Mouse (Mus musculus) megakaryocyte-erythroid progenitor cell, adult 5-6 weeks (primary cell): Measurements from ENCODE around the gene Sycp1. TPM values are rescaled to one million over a fixed set of nuclear protein-coding genes. Genes with fewer than 3 reads are reported as not detected.

Experiments
- ATAC-seq: replicated peaks from 2 replicates; pipeline ENCODE4 v1.8.0; 2016; ENCODE audit warnings: mild to moderate bottlenecking, inconsistent platforms; ENCODE audit not compliant: severe bottlenecking, poor library complexity, low FRiP score, low TSS enrichment
- total RNA-seq, 2 experiments: library from RNA; stranded (forward) in 1 of 2; stranded (reverse) in 1 of 2; fragments of 200-1000, 215-1000 nt in 1 of 2; fragments of >200 nt in 1 of 2; fragmentation: Nextera tagmentation in 1 of 2; gene quantifications; 2 replicates each; pipeline ENCODE4 v1.2.3; 2014 to 2017

Gene Sycp1
- total RNA-seq (2014; fragmentation: Nextera tagmentation) (not detected in 2 replicates), total RNA-seq (2017) (not detected in 2 replicates)

DNA sequence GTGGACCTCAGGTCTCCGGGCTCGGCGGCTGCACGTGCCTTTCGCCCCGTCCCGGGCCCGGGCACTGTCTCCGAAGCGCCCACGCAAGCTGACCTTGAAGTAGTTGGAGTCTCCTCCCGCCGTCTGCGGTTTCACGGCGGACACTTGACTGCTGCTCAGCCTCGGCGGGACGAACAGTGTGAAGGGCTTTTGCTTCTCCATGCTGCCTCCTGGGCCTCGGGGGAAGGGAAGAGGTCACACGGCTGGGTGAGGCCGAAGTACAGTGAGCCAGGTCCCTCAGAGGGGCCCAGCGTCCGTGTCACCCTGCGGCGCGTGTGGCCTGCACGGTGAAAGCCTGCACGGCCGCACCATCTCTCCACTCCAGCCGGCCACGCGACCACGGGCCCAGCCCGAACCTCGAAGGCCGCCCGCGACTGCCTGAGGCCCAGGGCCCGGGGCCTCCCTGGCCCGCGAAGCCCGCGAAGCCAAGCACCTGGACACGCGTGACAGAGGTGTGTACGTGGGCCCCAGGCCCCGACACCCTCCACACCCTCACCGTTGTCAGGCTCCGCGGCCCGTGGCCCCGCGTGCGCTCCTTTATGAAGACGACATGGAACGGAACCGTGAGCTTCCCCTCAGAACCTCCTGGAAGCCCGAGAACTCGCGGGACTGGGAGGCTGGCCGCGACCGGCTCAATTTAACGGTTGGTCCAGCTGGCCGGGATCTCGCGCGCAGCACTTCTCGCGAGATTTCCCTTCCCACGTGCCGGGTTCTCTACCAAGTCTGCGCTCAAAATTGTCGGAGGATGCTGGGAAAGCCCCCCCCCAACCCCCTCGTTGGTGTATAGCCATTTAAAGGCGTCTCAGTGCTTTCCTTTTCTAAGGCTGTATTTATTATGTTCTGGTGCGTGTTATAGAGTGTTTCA is at the start of gene Sycp1:
Sycp1 (minus strand) TSS at position 650 of the 904 bp plus-strand sequence.
- ATAC-seq: no peak

DNA sequence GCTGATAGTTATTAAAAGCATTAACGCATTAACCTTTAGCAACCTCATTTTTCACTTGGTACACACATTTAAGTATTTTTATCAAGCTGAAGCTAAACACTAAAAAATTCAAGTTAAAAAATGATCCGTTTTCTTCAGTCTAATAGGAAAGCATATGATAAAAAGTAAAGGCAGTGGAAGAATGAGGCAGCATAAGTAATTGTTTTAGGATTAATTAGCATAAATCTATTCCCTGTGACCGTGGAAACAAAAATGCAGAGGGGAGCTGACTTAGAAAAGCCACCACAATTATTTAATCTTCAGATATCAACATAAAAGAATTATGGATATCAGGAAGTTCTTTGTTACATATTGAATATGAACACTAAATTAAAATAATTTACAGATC is 44.4 kb upstream of the Sycp1 start:
- no peak for ATAC-seq

DNA sequence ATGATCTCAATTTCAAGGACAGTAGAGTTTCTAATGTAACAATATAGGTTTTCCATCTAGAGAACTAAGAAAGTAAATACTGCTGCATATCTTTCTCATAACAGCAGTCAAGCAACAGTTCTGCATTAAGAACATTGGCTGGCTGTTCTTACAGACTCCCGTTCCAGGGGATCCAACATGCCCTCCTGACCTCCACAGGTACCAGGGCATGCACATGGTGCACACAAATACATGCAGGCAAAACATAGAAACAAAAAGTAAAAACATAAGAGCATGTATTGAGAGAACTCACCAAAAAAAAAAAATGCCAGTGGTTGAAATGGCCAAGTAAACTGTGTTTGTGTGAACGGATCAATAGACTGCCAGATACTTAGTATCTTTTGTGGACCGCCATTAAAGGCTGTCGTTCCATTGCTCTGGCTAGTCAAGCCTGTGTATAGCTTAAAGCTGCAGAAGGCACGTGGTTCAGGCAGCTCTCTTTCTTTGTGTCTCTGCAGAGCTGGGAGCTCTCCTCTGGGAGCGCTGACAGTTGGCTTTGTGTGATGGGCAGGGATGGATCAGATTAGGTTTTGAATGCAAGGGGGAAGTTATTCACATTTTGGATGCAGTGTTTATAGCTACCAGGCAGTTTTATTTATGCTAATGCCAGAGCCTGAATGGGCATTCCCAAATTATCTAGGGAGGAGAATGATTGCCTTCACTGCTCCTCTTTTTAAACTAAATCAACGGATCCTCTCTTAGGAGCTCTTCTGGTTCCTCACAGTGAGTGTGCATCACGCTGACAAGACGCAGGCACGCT is 43.8 kb upstream of the Sycp1 start:
- no peak for ATAC-seq

DNA sequence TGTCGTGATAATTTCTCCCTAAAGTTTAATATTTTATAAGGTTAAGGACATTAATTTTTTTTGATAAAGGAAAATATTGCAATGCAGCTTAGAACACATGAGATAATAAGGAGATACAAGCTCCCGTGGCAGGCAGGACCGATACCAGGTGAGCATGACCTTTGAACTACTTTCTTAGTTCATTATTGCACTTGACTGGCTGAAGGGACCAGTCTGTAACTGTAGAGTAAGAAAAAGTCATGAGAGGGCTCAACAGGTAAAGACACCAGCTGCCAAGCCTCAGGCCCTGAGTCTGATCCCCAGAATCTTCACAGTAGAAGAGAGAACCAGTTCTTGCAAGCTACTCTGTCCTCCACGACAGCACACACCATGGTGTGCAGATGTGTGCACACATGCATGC is 41.0 kb upstream of the Sycp1 start:
- no peak for ATAC-seq

DNA sequence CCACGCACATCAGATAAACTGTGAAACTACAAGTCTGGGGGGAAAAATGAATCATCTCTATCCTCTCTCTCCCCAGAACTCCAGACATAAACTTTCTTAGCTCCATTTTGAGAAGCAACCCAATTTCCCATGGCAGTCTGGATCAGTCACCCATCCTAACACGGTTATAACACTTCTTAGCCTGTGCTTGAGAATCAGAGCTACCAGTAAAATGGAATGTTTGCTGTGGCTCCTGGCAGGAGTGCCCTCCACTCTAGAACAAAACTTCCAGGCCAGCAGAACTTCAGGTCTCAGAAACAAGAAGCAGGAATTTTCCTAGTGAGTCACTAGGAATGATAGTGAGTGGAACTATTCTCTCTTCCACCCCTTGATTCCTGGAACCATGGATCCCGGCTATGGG is 34.6 kb upstream of the Sycp1 start:
- no peak for ATAC-seq

DNA sequence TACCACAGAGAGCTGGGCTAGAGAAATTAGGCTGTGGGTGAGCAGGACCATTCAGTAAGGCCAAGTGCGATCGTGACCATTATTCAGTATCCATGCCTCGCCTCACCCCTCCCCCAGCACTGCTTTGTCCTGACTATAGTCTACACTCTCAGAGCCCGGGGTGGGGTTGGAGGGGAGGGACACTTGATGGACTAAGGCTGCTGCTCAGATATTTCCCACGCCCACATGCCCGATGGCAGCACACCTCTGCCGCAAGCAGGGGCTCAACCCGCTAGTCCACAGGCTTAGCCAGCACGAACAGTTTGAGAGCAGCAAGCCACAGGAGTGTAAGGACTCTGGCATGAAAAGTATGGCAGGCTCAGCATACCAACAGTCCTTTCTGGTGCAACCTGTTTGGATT is 34.2 kb upstream of the Sycp1 start:
- ATAC-seq: no peak

DNA sequence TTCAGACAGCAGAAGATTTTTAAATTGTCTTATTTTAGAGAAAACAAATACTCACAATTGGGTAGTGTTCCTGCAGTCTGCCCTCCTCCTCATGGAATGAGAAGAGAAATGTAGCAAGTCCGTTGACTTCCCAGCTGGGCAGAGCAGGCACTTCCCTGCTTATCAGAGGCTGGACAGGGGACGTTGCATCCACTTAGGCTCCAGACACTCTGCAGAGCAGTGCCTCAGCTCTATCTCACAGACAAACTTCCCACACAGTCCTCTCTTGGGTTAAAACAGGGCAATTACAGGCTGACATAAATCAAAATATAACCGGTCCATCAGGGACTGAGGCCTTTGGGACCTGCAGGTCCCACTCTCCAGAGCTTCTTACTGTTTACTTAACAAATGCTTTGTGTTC is 28.1 kb upstream of the Sycp1 start, which contains the start of gene Nr1h5:
Nr1h5 (minus strand) TSS at position 101 of the 400 bp plus-strand sequence.
- ATAC-seq: no peak

DNA sequence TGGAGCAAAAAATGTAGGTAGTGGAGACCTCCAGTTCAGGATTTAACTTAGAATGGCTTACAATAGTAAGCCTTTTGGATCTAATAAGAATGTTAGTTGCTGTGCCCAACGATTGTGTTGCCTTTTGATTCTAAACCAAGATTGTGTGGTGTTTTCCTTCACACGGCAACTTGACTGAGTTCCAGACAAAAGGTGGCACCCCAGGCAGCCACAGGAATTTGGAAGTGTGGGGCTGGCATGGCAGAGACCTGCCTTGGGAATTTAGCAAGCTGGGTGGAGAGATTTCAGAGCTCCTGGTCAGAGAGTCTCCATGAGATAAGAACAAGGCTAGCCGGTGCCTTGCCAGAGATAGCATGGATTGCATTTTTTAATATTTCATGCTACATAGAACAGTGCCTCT is 19.7 kb upstream of the Sycp1 start:
- no peak for ATAC-seq

DNA sequence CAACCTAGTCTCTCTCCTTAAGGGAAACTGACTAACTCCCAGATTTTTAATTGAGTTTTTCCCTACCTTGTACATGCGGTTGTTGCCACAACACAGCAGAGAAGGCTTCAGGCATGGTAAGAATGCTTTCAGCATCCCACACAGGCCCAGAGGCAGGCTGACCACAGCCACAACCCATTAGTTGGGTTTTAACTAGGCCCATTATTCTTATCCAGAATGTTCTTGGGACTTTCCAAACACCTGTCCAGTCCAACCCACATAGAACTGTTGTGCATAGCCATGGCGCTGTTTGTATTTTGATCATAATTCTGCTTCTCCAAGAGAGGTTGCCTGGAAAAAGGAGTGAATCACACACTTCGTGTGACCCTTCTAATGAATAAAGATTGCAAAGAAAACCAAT is 19.2 kb upstream of the Sycp1 start:
- ATAC-seq: no peak

DNA sequence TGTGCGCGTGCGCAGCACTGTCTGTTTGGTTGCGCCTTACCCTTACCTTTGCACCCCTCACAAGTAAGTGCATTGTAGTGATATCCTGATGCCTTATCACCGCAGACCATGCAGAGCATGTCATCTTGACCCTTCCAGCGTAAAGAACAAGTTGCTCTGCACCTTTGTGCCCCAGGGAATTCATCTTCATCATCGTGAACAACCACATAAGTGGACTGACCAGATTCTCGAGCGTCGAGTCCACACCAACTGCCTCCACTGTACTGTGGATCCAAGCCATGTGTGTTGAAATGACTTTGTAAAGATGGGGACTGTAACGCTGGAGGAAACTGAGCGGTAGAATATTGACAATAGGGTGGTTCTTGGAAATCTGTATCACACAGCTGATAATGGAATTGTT is 18.6 kb upstream of the Sycp1 start:
- ATAC-seq: no peak

DNA sequence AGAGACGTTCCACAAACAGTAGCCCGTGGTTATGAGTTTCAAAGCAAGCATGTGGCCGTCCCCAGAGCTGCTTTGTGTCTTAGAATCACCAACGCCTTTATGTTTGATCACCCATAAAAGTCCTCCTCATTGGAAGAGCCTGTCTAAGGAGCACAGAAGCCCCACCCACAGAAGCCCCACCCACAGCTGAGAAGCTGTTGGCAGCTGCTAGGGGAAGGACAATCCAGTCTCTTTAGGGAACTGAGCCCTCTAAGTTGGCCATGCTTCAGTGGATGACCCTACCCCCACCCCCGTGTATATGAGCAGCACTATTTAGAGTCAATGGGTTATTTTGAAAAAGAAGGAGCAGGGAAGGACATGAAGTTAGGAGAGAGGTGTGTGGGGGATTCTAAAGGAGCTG is 11.0 kb upstream of the Sycp1 start:
- ATAC-seq: 0 out of 2 replicates have a peak, but pooled peaks have one; percentile 14

DNA sequence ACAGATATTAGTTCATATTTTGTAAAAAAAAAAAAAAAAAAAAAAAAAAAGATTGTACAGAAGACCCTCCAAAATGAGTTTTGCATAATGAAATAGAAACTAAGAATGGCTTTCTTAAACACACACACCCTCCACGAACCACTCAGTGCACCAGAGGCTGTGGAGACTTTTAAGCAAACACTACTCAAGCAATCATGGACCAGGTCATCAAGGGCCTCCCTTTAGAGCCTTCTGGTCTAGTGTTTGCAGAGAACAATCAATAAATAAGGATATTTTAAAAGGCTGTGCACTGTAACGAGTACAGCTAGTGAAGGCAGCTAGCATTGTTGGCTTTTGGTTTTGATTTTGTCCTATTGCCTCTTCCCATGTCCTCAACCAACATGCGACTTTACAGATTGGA is 10.4 kb upstream of the Sycp1 start:
- no peak for ATAC-seq

DNA sequence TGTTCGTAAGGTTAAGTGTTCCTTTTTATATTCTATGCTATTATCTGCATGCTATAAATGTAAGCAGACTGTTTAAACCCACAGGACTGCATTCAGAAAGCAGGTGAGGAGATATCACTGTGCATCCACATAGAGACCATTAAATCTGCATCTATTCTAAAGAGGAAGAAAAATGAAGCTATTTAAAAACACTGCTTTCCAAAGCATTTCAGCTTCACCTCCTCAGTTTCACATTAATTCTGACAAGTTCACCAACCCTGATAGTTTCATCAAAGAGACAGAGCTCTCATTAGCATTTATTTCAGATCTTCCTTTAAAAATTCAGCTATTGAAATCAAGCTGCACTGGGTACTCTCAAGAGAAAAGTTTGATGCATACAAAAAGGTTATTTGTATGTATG is 2.2 kb upstream of the Sycp1 start:
- ATAC-seq: no peak

DNA sequence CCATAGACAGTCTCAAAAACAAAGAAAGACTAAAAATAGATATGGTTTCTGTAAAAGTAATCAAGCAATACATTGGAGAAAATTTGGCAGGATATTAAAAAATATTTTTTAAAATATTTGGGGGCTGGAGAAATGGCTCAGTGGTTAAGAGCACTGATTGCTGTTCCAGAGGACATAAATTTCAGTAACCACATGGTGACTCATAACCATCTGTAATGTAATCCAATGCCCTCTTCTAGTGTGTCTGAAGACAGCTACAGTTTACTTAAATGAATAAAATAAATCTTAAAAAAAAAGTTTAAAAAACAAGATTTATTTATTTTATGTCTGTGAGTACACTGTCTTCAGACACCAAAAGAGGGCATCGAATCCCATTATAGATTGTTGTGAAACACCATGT is 36.8 kb downstream of the Sycp1 start:
- ATAC-seq: no peak

DNA sequence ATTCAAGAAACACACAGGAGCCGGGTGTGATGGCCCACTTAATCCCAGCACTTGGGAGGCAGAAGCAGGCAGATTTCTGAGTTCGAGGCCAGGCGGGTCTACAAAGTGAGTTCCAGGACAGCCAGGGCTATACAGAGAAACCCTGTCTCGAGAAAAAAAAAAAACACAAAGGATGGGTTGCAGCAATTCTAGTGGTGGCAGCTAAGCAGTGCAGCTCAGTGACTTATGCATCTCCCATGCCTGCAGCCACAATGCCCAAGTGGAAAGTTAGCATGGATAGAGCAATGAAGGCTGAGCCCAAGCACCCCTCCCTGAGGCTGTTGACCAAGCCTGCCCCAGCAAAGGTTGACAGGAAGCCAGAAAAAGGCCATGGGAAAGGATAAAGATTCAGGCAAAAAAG is 55.4 kb downstream of the Sycp1 start:
- no peak for ATAC-seq

DNA sequence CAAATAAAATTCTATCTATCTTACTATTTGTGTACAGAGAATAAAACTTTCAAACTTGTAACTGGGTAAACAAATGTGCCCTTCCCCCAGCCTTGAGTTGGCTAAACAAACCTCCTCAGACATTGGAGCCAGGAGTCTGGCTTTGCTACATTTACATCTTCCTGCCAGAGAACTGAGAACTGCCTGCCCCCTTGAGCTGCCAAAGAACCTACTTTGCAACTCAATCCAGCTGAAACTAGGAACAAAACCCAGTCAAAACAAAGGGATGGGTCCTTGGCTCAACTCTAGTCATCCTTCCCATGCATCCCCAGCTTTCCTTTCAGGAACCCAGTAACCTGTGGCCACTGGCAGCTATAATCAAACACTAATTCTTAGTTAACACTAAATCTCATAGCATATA is 87.2 kb downstream of the Sycp1 start:
- ATAC-seq: no peak

DNA sequence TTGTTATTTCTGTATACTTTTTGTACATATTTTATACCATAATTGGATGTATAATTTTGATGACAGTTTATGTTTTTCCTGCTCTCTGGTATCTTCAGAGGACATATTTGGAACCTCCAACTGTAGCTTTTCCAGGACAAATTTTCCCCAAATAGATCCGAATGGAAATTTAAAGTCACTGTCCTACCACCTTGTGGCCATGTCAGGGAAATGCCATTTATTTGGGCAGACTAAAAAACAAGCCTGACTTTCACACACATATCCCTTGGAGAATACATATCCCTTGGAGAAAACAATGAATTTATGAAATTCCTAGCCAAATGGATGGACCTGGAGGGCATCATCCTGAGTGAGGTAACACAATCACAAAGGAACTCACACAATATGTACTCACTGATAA is 93.5 kb downstream of the Sycp1 start:
- no peak for ATAC-seq

DNA sequence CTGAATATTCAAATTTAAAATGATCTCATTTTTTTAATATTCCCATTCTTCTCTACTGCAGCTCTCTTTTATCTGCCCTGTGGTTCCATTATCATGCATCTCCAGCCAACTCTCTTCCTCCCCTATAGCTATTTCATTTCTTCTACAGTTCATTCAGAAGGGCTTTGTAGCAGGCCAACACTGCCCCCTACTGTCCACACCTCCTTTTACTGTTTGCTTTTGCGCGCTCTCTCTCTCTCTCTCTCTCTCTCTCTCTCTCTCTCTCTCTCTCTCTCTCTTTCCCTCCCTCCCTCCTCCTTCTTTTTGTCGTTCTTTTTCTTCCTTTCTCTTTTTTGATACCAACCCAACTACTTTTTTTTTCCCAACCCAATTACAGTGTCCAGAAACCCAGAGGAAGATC is 132.0 kb downstream of the Sycp1 start:
- peak; percentile 83 for ATAC-seq

DNA sequence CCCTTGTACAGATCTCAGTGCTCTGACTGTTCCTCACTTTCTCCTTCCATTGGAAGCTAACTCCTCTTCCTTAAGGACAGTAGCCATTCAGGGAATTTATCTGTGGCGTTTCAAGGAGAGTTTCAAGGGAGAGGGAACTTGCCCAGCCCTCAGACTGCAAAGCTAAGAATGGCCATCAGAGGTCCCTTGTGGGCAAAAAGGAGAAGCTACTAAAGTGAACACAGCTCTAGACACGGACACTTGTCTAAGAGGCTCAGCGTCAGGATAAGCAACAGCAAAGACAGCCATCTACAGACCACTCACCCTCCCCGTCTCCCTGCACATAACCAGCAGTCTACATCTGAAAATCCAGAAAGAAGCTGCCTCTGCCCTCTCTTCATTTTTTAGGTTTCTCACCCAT is 148.5 kb downstream of the Sycp1 start:
- ATAC-seq: peak; percentile 55

DNA sequence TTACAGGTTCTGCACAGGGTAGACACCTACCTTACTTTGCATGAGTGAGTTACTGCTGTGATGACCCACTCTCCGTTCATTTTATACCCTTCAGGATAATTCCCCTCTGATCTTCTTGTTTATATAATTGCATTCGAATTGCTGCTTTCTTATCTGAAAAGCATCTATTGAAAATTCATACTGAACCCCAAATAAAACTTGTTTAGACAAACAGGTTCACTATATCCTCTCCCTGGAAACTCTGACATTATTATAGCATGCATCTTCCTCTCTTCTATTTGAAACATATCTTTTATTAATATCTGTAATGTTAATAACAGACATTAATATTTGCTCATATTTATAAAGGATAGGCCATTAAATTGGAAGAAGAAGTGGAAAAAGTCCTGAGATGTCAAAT is 153.3 kb downstream of the Sycp1 start, which contains the start of gene Tshb:
Tshb (minus strand) TSS at position 101 of the 400 bp plus-strand sequence.
- no peak for ATAC-seq
